Mouse (Mus musculus) midbrain, embryonic 12.5 days (tissue): ENCODE data around the gene Tet1. TPM values are rescaled to one million over a fixed set of nuclear protein-coding genes. Genes with fewer than 3 reads are reported as not detected.
A peak's percentile ranks its signal among the peaks of the same experiment; 100 is the strongest.
"Not testable (repeated sequence)": the region's sequence is repeated elsewhere in the genome, so short reads cannot be mapped to it uniquely, and the experiment has no call there.

ENCODE experiments used
- ATAC-seq: fragments of 200-750 bp; cut with Nextera tagmentation; 2 replicates; pipeline ENCODE4 v1.8.0; 2017; ENCODE audit warnings: low read depth, moderate TSS enrichment, moderate library complexity; ENCODE audit not compliant: low FRiP score
- H3K27ac ChIP-seq: fragments of 300-500 bp; sonication (generic); replicated peaks from 2 replicates; pipeline ENCODE4 v1.5.1; 2016; ENCODE audit warnings: mild to moderate bottlenecking
- H3K27me3 ChIP-seq: fragments of 300-500 bp; sonication (generic); 2 replicates; pipeline ENCODE4 v1.6.1; 2016; ENCODE audit warnings: mild to moderate bottlenecking
- H3K36me3 ChIP-seq: fragments of 300-500 bp; sonication (generic); 2 replicates; pipeline ENCODE4 v1.6.1; 2016
- H3K4me1 ChIP-seq: fragments of 300-500 bp; sonication (generic); 2 replicates; pipeline ENCODE4 v1.6.1; 2016
- H3K4me2 ChIP-seq: fragments of 300-500 bp; sonication (generic); replicated peaks from 2 replicates; pipeline ENCODE4 v1.6.1; 2016; ENCODE audit warnings: mild to moderate bottlenecking, moderate library complexity
- H3K4me3 ChIP-seq: fragments of 300-500 bp; sonication (generic); 2 replicates; pipeline ENCODE4 v1.5.1; 2016; ENCODE audit warnings: mild to moderate bottlenecking
- H3K9ac ChIP-seq: fragments of 300-500 bp; sonication (generic); replicated peaks from 2 replicates; pipeline ENCODE4 v1.6.1; 2016; ENCODE audit warnings: mild to moderate bottlenecking, moderate library complexity
- H3K9me3 ChIP-seq: fragments of 300-500 bp; sonication (generic); 2 replicates; pipeline ENCODE4 v1.6.1; 2016; ENCODE audit warnings: mild to moderate bottlenecking
- WGBS: fragments of 180-500 bp; shearing (Covaris S2); methylation state at CpG from one replicate; pipeline ENCODE4 v1.1.7; 2016; 5-methylcytosine and 5-hydroxymethylcytosine counted together
- polyA plus RNA-seq: library from polyadenylated mRNA; unstranded; fragments of >200 nt; fragmentation: Nextera tagmentation; extraction: Ambion mirVana; gene quantifications from 2 replicates; pipeline ENCODE4 v1.2.1, GENCODE M21; 2016

Gene Tet1
- 35.2 and 35.6 TPM in 2 replicates for polyA plus RNA-seq

DNA sequence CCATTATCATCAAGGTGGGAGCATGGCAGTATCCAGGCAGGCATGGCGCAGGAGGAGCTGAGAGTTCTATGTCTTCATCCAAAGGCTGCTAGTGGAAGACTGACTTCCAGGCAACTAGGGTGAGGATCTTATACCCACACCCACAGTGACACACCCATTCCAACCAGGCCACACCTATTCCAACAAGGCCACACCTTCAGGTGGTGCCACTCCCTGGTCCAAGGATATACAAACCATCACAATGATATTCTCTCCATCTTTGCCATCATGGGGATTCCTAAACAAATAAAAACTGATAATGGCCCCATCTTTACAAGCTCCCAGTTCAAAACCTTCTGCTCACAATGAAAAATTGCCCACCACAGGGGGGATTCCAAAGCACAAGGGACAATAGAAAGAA lies at the start of gene Tet1:
Gene Tet1, minus strand, starts transcription at position 101 of the 400 bp plus-strand sequence.
- not testable (repeated sequence) for H3K27me3 ChIP-seq, ATAC-seq, H3K9me3 ChIP-seq, H3K9ac ChIP-seq, H3K4me2 ChIP-seq, H3K4me3 ChIP-seq, H3K27ac ChIP-seq, H3K4me1 ChIP-seq, H3K36me3 ChIP-seq
- WGBS: no CpG with 5 or more reads among the region's 1 CpGs

DNA sequence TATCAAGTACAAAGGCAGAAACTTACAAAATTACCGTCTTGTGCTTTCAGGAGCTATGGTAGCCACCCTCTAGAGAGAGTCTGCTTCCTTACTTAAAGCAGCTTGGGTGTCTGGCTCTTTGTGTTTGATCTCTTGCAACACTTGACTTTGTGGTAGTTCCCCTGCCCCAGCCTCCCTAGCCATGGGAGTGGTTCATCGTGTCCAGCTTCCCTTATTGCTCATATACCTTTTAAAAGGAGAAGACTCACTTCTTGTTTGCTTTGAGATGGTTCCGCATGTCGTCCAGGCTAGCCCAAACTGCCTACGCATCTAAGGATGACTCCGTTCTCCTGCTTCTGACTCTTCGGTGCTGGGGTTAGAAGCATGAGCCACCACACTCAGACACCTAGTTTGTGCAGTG lies 39.8 kb upstream of the Tet1 start:
- no peak overlapping the region for H3K4me3 ChIP-seq
- H3K27me3 ChIP-seq: no peaks in the 10 kb centered on the region
- WGBS: 97% methylated on average over 7 of the region's 7 CpGs
- no peak overlapping the region for H3K9ac ChIP-seq
- no peak overlapping the region for H3K27ac ChIP-seq
- H3K4me2 ChIP-seq: no peak overlapping the region
- H3K36me3 ChIP-seq: peaks cover 30% of the 10 kb centered on the region
- no peak for ATAC-seq
- H3K9me3 ChIP-seq: no peaks in the 10 kb centered on the region
- H3K4me1 ChIP-seq: no peaks in the 10 kb centered on the region; the same call in 1 of the 2 replicates

DNA sequence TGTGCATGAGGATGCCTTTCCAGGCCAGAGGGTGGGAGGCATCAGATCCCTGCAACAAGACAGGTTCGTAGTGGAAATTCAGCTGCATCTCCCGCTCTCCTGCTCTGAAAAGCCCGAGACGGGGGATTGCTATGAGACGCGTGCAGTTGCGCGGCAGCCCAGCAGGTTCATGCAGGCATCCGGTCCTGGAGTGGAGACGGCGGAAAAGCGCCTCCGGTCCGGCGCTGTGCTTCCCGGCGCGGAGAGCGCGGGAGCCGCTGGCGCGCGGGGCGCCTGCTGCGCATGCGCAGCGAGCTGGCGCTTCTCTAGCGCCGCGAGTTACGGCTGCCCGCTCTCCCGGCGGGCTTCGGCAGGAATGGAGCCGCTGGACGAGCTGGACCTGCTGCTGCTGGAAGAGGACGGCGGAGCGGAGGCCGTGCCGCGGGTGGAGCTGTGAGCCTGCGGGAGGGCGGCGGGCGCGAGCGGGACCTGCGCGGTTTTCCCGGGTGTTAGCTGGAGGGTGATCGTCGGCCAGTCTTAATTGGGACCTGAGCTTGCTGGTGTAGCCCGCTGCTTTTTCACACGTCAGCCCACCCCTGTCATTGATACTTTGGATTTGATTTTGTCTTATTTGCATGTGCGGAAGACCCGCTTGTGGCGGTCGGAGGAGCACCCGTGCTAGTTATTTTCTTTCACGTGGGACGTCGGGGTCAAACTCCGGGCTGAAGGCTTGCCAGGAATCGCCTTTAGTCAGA lies 38.1 kb upstream of the Tet1 start, which contains the start of gene Dna2:
Gene Dna2, plus strand, starts transcription at position 289 of the 734 bp plus-strand sequence.
- Histone ChIP-seq H3K4me2 (peak within 1 kb of the TSS; percentile 72), H3K4me1 (no peaks in the 10 kb centered on the region; the same call in 1 of the 2 replicates), H3K4me3 (peak within 1 kb of the TSS; percentile 69), H3K27me3 (no peaks in the 10 kb centered on the region), H3K27ac (peak within 1 kb of the TSS; percentile 89), H3K9me3 (no peaks in the 10 kb centered on the region), H3K36me3 (peaks cover 38% of the 10 kb centered on the region), H3K9ac (peak within 1 kb of the TSS; percentile 75)
- ATAC-seq: peak; percentile 88
- under 1% methylated on average over 68 of the region's 68 CpGs for WGBS

DNA sequence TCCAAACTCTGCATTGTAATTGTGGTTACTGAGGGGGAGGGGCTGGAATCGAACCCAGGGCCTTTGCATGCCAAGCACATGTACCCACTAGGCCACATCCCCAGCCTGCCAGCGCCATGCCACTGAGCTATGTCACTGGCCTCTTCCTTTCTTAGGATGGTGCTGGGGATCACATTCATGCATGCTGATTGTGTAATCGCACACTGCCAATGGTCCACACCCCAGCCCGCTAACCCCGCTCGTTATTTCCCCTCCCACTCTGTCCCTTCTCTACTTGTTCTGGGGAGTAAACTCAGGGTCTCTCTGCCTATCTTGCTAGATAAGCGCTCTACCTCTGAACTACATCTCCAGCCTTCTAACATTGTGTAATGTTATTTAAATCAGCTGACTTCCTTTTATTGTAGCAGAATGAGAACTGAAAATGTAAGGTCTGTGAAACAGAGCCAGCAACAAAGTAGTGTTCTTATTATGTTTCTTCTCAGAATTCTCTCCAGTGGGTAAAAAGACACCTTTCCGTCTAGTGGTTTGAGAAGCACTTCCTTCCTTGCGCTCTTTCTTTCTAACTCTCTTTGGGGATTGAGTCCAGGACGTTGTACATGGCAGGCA lies 36.3 kb upstream of the Tet1 start:
- H3K4me3 ChIP-seq: no peak overlapping the region
- 91% methylated on average over 10 of the region's 10 CpGs for WGBS
- no peak overlapping the region for H3K9ac ChIP-seq
- peaks cover 28% of the 10 kb centered on the region for H3K36me3 ChIP-seq
- no peak overlapping the region for H3K4me2 ChIP-seq
- no peaks in the 10 kb centered on the region for H3K9me3 ChIP-seq
- H3K27ac ChIP-seq: no peak overlapping the region
- ATAC-seq: no peak
- no peaks in the 10 kb centered on the region for H3K27me3 ChIP-seq
- no peaks in the 10 kb centered on the region; the same call in 1 of the 2 replicates for H3K4me1 ChIP-seq

DNA sequence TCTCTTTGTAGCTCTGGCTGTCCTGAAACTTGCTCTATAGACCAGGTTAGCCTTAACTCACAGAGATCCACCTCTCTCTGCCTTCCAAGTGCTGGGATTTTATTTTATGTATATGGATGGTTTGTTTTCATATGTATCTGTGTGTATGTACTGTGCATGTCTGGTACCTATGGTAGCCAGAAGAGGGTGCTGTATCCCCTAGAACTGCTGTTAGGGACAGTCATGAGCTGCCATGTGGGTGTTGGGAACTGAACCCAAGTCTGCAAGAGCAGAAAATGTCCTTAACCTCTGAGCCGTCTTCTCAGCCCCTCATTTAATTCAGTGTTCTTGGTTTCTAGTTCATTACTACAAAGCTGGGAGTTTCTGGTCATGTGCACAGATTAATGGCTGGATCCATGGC lies 23.6 kb upstream of the Tet1 start:
- peaks cover 63% of the 10 kb centered on the region for H3K36me3 ChIP-seq
- no peak overlapping the region for H3K4me3 ChIP-seq
- H3K27me3 ChIP-seq: no peaks in the 10 kb centered on the region
- no peak for ATAC-seq
- H3K27ac ChIP-seq: no peak overlapping the region
- H3K9me3 ChIP-seq: no peaks in the 10 kb centered on the region
- no peaks in the 10 kb centered on the region for H3K4me1 ChIP-seq
- no peak overlapping the region for H3K4me2 ChIP-seq
- H3K9ac ChIP-seq: no peak overlapping the region
- 100% methylated on average over 1 of the region's 1 CpGs for WGBS

DNA sequence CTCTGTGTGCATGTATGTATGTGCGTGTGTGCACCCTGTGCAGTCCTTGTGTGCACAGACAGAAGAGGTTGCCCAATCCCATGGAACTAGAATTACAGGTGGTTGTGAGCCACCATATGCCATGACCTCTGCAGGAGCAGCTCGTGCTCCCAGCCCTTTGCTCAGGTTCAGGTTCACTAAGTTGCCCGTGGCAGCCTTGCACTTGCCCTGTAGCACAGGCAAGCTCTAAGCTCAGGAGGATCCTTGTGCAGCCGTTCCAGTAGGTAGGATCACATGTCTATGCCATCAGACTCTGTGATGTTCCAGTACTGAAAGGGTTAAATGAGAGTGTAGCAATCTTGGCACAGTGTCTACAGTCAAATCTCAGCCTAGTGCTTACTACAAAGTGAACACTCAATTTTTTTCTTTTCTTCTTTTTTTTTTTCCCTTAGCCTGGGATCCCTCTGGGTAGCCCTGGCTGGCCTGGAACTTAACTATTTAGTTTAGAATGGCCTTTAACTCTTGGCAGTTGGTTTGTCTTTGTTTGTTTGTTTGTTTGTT lies 15.4 kb upstream of the Tet1 start:
- no peaks in the 10 kb centered on the region for H3K27me3 ChIP-seq
- no peak overlapping the region for H3K4me2 ChIP-seq
- WGBS: 94% methylated on average over 4 of the region's 4 CpGs
- H3K27ac ChIP-seq: no peak overlapping the region
- H3K4me1 ChIP-seq: peaks cover 14% of the 10 kb centered on the region
- no peak overlapping the region for H3K4me3 ChIP-seq
- no peaks in the 10 kb centered on the region for H3K9me3 ChIP-seq
- H3K9ac ChIP-seq: no peak overlapping the region
- peaks cover 13% of the 10 kb centered on the region for H3K36me3 ChIP-seq
- no peak for ATAC-seq

DNA sequence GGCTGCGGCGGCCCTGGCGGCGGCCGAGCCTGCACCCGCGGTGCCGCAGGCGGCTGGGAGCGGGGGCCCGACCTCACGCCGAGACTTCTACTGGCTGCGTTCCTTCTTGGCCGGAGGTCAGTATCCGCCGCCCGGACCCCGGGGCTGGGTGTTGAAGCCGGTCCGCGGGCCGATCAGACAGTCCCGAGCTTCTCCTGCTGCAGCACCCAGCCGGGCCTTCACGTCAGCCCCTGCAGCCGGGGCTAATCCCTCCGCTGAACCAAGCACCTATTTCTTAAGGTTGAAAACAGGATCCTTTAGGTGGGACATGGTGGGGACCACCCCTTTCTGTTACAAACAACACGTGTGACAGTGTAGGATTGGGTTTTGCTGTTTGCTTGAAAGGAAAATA lies 12.0 kb upstream of the Tet1 start:
- H3K9me3 ChIP-seq: no peaks in the 10 kb centered on the region
- peak overlapping the region; percentile 89 for H3K9ac ChIP-seq
- H3K27ac ChIP-seq: peak overlapping the region; percentile 88
- WGBS: under 1% methylated on average over 29 of the region's 29 CpGs
- H3K36me3 ChIP-seq: no peaks in the 10 kb centered on the region
- peak overlapping the region; percentile 77 for H3K4me3 ChIP-seq
- peaks cover 14% of the 10 kb centered on the region for H3K4me1 ChIP-seq
- ATAC-seq: peak; percentile 78
- H3K4me2 ChIP-seq: peak overlapping the region; percentile 92
- no peaks in the 10 kb centered on the region for H3K27me3 ChIP-seq

DNA sequence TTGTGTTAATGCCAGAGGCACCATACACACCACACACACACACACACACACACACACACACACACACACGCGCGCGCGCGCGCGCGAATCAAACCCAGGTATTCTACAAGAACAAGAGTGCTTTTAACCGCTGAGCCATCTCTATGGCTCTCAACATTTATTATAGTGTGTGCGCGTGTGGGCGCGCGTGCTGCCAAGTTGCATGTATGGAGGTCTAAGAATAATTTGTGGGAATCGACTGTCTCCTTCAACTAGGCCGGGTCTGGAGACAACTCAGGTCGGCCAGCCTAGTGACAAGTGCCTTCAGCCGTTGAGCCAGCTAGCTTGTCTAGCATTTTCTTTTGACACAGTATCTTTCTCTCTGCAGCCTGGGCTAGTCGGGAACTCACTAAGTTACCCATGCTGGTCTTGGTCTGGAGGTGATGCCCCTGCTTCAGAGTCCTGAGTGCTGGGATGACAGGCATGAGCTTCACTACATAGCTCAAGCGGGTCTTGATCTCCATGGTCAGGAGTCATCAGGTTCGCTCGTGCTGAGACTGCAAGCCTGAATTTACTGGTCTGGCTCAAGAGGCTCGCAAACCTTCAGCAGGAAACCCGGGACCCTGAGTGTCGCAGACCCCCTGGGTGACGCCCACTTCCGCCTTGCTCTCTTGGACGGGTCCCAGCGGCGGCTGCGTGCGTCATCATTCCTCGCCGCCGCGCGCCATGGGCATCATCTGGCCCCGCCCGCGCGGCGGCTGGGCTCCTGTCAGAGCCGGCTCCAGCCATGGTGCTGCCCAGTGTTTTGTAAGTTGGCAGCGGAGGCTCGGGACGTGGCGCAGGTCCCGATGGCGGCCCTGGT lies 11.3 kb upstream of the Tet1 start, which contains the start of gene Slc25a16:
Gene Slc25a16, plus strand, starts transcription at position 709 of the 841 bp plus-strand sequence.
- Histone ChIP-seq H3K4me1 (peaks cover 14% of the 10 kb centered on the region), H3K36me3 (no peaks in the 10 kb centered on the region), H3K27me3 (no peaks in the 10 kb centered on the region), H3K9ac (peak within 1 kb of the TSS; percentile 89), H3K9me3 (no peaks in the 10 kb centered on the region), H3K4me3 (peak within 1 kb of the TSS; percentile 77), H3K27ac (peak within 1 kb of the TSS; percentile 88), H3K4me2 (peak within 1 kb of the TSS; percentile 92)
- ATAC-seq: peak; percentile 99
- WGBS: 6% methylated on average over 48 of the region's 50 CpGs

DNA sequence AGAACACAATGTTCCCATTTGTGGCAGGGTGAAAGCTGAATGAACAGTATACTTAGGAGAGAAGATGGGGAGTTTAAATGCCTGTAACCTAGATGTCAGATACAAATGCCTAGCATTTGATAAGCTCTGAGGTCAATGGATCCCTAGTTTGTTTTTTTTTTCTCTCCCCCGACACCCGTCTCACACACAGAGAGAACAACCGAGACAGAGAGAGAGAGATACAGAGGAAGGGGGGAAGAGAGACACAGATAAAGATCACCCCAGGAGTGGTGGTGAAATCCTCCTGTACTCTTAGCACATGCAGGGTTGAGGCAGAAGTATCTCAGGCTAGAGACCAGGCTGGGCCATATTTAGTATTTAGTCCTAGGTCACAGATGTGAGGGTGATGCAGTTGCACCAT lies 10.2 kb upstream of the Tet1 start:
- H3K4me1 ChIP-seq: peaks cover 14% of the 10 kb centered on the region
- no peak for ATAC-seq
- no peak overlapping the region for H3K9ac ChIP-seq
- H3K27ac ChIP-seq: no peak overlapping the region
- no peaks in the 10 kb centered on the region for H3K36me3 ChIP-seq
- no peak overlapping the region for H3K4me2 ChIP-seq
- no peaks in the 10 kb centered on the region for H3K9me3 ChIP-seq
- H3K27me3 ChIP-seq: no peaks in the 10 kb centered on the region
- 89% methylated on average over 3 of the region's 3 CpGs for WGBS
- no peak overlapping the region for H3K4me3 ChIP-seq

DNA sequence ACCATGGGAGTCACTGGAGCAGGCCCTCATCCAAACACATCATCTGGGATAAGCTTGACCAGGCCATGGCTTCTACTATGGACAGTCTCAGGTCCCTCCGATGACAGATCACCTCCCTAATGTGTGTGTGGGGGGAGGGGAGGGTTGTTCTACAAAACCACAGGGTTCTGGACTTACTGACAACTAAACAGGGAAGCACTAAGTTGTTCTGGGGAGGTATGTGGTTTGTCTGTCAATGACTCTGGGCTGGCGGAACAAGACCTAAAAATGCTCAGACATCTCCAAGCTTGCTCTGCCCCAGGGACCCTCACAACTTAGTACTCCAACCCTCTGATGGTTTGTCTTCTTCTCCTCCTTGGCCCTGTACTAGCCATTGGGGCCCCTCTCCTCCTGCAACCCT lies 2.3 kb upstream of the Tet1 start:
- Histone ChIP-seq H3K9ac (no peak overlapping the region), H3K4me1 (no peaks in the 10 kb centered on the region), H3K36me3 (no peaks in the 10 kb centered on the region), H3K9me3 (no peaks in the 10 kb centered on the region), H3K27me3 (no peaks in the 10 kb centered on the region), H3K4me2 (no peak overlapping the region), H3K4me3 (no peak overlapping the region), H3K27ac (no peak overlapping the region)
- 95% methylated on average over 2 of the region's 2 CpGs for WGBS
- ATAC-seq: no peak

DNA sequence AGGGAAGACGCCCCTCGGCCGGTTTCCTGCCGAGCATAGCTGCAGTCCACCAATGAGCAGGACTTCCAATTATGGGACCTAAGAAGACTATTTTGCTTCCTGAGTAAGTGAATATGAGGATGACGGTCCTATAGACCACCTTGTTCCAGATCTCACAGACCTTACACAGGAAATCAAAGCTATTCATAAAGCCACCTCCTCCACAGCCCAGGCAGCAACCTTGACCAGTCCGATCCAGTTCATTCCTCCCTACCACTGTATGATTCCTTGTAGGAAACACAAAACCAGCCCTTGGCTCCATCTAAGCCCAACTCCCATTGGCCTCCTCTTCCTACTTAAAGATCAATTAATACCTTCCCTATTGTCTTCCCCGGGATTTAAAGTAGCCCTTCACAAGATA lies 2.5 kb downstream of the Tet1 start:
- 94% methylated on average over 7 of the region's 7 CpGs for WGBS
- H3K27me3 ChIP-seq: no peaks in the 10 kb centered on the region
- no peak overlapping the region for H3K4me2 ChIP-seq
- H3K4me1 ChIP-seq: no peaks in the 10 kb centered on the region
- H3K27ac ChIP-seq: no peak overlapping the region
- no peak overlapping the region for H3K9ac ChIP-seq
- no peaks in the 10 kb centered on the region for H3K9me3 ChIP-seq
- no peak for ATAC-seq
- H3K4me3 ChIP-seq: no peak overlapping the region
- no peaks in the 10 kb centered on the region for H3K36me3 ChIP-seq
